Mouse (Mus musculus) adrenal gland, postnatal 0 days (tissue): ENCODE data around the gene Slc5a9. TPM values are rescaled to one million over a fixed set of nuclear protein-coding genes. Genes with fewer than 3 reads are reported as not detected.

Experiments
- polyA plus RNA-seq: library from polyadenylated mRNA; unstranded; fragments of >200 nt; fragmentation: Nextera tagmentation; extraction: Ambion mirVana; gene quantifications from 2 replicates; pipeline ENCODE4 v1.2.1, GENCODE M21; 2015

Gene Slc5a9
- not detected in 2 replicates for polyA plus RNA-seq

GRCm38 (mm10) chr4:111902775-111903174, at the start of gene Slc5a9:
TSS of gene Slc5a9 (minus strand) at chr4:111902918.

GRCm38 (mm10) chr4:111919092-111919491, 16.4 kb upstream of the Slc5a9 start, which contains the start of gene Skint8:
TSS of gene Skint8 (plus strand) at chr4:111919392.

Other genes with a start within 250 kb of the Slc5a9 start
- gene Spata6, start 182.9 kb downstream of the Slc5a9 start, polyA plus RNA-seq, result 19.1 and 19.7 TPM in 2 replicates
- gene Skint8, start 16.5 kb upstream of the Slc5a9 start, polyA plus RNA-seq, result not detected in 2 replicates
- gene Skint7, start 70.0 kb upstream of the Slc5a9 start, polyA plus RNA-seq, result not detected in 2 replicates
- not detected in 2 replicates for gene Skint1, start 103.4 kb upstream of the Slc5a9 start, polyA plus RNA-seq
- not detected in 2 replicates for gene Skint4, start 169.1 kb upstream of the Slc5a9 start, polyA plus RNA-seq